Mouse (Mus musculus): ENCODE data around the gene Lss.

- TF ChIP-seq CTCF (IDR thresholded peaks at IDR 0.05; ENCODE audit: low read depth, low read length) (no peak), TAL1 (conservative IDR thresholded peaks at IDR 0.05; ENCODE audit: low read depth, low read length) (no peak), GATA1 (IDR thresholded peaks at IDR 0.05; ENCODE audit: borderline replicate concordance, low read length) (no peak)
These were observed 6.2 kb downstream of the Lss start for GRCm38 (mm10) chr10:76537619-76538018.

All from G1E (cell line).